Mouse (Mus musculus) lung, postnatal 36 days (tissue): Measurements from ENCODE around the gene Flt1.

Experiments used
- DNase-seq: peaks from one replicate; pipeline ENCODE4 v3.0.0; 2022; ENCODE audit warnings: mixed read lengths

Gene Flt1

DNA sequence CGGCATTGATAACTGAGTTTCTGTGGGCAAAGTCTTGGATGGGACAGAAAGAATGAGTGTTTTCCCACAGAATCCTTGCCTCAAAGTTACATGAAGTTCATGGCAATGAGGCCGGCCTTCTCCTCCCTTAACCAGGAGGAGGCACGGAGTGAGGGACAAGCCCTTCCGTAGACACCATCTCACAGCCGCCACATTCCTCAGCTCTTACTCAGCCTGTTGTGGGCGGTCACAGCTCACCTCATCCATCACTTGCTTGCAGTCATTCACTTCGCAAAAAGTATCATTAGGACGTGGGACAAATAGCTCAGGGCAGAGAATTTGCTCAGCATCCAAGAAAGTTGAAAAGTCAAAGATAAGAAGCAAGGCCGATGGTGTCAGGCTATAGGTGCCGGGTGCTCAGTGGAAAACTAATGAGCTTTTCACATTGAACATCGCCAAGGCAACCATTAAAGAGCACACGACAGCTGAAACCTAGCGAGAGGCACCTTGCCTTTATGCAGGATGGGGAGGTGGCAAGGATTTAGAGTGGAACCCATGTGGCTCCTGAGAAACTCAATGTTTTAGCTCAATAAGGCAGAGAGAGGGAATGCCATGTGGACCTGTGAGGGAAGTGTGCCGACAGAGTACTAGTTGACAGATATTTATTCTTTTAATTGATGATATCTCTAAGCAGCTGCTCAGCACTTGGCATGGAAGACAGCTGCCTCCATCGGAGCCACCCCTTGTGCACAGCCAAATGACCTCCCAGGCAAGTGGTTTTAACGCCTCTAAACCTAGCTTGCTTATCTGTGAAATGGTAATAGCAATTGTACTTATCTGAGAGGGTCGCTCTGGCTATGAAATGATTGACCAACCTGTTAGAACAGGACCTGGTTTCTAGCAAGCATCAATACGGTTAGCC, 124.1 kb downstream of the Flt1 start:
- DNase-seq, result peak; percentile 14

- no peak for DNase-seq
These were observed 128.0 kb downstream of the Flt1 start for GRCm38 (mm10) chr5:147597825-147598224.

DNA sequence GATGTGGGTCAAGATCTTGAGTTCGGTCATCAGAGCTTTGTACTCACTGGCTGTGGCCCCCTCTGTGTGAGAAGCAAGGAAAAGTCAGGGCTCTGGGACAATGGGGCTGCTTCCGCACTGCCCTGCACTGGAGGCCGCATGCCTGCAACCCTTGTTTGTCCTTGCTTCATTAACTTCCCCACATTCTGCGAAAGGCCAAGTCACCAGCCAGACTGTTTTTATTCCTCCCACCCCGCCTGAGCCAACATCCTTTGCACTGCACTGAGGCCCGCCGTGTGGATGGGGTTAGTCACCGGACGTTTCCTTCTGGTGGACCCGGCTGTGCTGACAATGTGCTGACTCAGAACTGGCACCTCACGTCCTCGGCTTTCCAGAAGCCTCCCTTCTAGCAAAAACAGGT, 136.0 kb downstream of the Flt1 start:
- DNase-seq, result peak; percentile 38

GRCm38 (mm10) chr5:147585070-147585469, 140.7 kb downstream of the Flt1 start:
- DNase-seq, result peak; percentile 77

DNA sequence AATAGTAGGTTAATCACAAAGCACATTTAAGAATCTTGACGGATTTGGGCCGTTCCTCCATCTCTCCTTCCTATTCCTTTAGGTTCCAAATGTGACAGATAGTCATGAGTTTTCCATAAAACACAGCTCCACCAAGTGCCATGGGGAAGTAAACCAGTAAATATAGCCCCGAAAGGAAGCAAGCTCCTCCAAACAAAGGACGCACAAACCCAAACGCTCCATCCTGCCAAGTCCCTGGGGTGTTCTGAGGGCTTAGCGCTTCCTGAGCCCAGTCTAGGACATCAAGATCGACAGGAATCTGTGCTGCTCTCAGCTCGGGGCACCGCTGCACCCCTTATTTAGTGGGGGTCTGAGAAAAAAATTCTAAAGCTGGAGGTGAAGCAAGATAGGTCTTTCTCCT, 141.2 kb downstream of the Flt1 start:
- DNase-seq, result peak; percentile 71

- peak; percentile 91 for DNase-seq
These were observed 142.0 kb downstream of the Flt1 start for GRCm38 (mm10) chr5:147583702-147584298.

DNA sequence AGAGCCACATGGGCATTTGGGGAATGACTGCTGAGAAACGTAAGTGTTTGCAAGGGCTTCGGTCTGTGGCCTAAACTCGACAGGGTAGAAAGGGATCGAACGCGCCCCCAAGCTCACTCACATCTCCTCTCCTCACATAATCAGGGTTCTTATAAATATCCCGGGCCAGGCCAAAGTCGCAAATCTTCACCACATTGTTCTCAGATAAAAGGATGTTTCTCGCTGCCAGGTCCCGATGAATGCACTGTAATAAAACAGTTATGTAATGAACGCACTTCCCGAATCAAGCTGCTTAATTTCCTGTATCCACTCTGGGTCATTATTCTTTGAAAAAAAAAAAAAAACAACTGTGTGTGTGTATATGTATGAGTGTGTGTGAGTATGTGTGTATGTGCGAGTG, 145.6 kb downstream of the Flt1 start:
- peak; percentile 54 for DNase-seq

DNA sequence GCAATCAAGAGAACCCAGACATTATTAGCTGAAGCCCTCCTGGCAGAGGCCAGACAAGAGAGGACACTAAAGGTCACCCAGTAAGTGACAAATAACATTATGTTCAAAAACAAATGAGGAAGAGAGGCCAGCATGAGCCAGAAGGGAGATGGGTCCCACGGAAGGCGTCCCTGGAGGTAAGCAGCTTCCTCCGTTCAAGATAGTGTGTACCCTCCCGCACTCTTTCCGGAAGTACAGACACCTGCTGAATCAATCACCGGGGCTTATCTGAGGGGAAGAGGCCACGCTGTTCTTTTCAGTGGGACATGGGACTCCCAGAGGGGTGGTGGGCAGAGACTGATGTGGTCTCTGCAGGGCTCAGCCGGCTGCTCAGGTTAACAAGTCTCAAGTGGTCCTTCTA, 146.1 kb downstream of the Flt1 start:
- no peak for DNase-seq

- DNase-seq, result no peak
These were observed 146.7 kb downstream of the Flt1 start for GRCm38 (mm10) chr5:147579148-147579547.

DNA sequence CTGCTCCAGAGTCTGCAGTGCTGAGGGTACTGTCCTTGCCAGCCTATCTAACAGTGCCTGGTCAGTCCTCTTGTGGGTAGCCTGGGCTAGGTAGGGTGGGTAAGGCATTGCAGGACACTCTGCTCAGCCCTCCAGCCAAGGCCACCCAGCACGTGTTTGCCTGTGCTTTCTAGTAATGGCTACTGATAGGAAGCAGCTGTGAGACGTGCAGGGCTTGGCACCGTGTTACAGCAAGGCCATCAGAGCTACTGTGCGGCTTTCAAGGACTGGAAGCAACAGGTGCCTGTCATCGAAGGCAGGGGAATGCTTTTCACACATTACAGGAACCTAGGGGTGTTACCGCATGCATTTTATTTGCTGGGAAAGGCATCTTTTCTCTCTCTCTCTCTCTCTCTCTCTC, 148.8 kb downstream of the Flt1 start:
- no peak for DNase-seq

GRCm38 (mm10) chr5:147574517-147574916, 151.3 kb downstream of the Flt1 start:
- DNase-seq, result peak; percentile 55

GRCm38 (mm10) chr5:147573555-147573954, 152.3 kb downstream of the Flt1 start:
- DNase-seq, result no peak

DNA sequence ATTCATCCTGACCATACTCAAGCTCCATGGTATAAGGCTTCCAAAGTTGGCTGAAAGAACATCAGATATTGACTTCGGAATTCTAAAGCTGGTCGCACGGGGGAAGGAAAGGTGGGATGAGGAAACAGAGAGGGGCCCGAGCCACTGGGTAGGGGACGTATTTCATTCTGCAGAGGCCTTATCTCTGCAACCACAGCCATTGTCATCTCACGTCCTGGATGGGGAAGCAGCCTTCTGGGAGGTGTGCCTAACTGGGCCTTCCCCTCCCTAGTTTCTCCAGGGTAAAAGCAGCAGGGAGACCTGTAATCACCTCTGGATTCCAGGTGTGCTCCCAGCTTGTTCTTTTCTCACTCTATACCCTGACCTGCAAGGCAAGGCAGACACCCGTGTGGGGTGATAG, 153.1 kb downstream of the Flt1 start:
- no peak for DNase-seq

DNA sequence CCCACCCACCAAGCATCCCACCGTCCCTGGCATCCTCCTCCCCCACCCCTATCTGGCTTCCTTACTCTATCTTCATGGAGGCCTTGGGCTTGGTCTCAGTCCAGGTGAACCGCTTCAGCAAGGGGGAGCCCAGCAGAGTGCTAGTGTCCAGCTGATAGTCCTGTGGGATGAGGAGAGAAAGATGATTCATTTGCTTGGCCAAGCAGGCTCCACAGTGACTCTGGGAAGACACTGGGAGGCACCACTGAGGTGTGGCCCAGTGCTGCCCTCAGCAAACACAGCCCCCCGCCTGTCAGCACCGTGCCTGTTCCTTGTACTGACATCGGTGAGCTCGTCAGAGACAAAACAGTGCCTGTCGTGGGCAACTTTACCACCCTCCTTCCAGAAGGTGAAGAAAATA, 159.5 kb downstream of the Flt1 start:
- DNase-seq, result no peak

- no peak for DNase-seq
These were observed 160.4 kb downstream of the Flt1 start for GRCm38 (mm10) chr5:147565444-147565843.

- no peak for DNase-seq
These were observed 161.6 kb downstream of the Flt1 start for GRCm38 (mm10) chr5:147564140-147564590.

GRCm38 (mm10) chr5:147563511-147564139, 162.2 kb downstream of the Flt1 start:
- DNase-seq, result no peak

- DNase-seq, result peak; percentile 36
These were observed 168.2 kb downstream of the Flt1 start for GRCm38 (mm10) chr5:147557641-147558040.

- DNase-seq, result peak; percentile 54
These were observed 173.8 kb downstream of the Flt1 start for GRCm38 (mm10) chr5:147551879-147552627.

DNA sequence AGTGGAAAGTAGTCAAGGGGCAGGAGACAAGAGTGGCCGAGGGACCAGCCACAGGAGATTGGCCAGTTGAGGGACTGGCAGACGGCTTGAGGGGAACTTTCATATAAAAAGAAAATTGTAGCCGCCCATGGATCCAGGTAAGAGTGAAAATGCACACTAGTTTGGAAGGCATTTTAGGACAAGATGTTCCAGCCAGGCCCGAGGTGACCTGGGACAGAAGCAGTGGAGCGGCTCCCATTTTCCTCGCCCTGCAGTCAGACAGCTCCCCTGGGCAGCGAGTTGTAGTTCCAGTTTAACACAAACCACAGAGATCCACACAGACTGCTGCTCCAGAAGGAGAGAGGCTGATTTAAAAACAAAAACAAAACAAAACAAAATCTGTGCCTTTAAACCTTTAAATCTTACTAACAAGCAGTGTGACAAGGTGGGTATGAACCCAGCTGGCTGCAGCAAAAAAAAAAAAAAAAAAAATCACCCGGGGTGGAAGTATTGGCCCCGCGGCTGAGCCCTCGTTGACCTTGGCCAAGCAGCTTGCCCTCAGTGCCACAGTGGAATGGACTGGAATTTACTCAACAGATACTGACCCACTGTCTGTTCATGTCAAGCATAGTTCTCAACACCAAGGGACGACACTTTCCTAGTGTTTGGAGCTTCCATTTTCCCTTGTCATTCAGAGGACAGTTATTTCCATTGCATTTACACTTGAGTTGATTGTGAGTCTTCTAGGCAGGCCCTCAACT, 176.6 kb downstream of the Flt1 start:
- no peak for DNase-seq

- peak; percentile 74 for DNase-seq
These were observed 180.0 kb downstream of the Flt1 start for GRCm38 (mm10) chr5:147545731-147546241.

DNA sequence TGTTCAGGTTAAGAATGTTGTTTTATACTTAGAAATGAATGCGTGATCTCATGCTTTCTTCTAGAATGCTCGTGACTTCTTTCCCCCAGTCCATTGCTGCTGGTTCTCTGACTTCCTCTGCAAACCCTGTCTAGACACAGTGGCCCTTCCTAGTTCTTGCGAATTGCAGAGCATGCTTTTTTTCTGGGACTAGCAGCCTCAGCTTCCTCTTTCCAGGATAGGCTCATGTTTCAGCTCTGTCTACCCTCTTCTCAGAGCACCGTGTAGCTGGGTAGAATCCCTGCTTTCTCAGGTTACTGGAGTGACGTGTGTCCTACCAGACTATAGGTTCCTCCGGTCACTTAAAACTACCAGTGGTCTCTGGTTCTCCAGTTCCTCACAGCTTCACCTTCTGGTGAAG, 183.5 kb downstream of the Flt1 start:
- peak; percentile 12 for DNase-seq
